Mouse (Mus musculus): ENCODE data around the gene Chchd2. TPM values are rescaled to one million over a fixed set of nuclear protein-coding genes. Genes with fewer than 3 reads are reported as not detected.

Gene Chchd2
- total RNA-seq, 1 experiment from 2014 or later: 898 TPM

- peak; percentile 85 for DNase-seq
Measured at GRCm38 (mm10) chr5:129878946-129879345, 8.3 kb downstream of the Chchd2 start.

- peak; percentile 28 for DNase-seq
Measured at GRCm38 (mm10) chr5:129877731-129878455, 9.4 kb downstream of the Chchd2 start.

- no peak for DNase-seq
Measured at GRCm38 (mm10) chr5:129875098-129875497, 12.2 kb downstream of the Chchd2 start.

DNA sequence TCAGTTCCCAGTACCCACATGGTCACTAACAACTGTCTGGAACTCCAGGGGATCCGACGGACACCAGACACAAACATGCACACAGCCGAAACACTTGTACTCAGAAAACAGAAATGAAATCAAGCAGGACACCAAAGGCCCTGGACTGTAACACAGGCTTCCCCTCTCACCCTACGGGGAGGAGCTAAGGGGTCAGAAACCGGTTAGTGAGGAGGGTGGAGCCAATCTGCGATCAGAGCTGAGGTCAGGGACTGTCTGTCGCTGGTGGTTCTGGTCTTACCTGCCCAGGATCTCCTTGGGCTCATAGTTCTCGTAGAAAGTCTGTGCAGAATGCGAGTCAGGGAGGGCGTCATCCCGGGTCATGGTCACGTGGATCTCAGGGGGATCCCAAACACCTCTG lies 13.3 kb downstream of the Chchd2 start:
- no peak for DNase-seq

DNA sequence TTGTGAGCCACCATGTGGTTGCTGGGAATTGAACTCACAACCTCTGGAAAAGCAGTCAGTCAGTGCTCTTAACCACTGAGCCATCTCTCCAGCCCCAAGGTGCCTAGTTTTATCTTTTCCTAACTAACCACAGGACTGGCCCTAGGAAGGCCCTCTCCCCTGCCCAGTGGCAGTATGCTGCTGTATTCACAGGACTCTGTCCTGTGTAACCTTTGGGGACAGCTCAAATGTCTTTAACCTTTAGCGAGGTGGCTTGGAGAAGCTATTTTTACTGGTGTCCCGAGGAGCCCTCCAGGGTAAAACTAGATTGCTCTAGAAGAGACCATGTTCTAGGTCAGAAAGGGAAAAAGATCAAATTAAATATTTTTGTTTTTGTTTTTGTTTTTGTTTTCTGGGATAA lies 16.0 kb downstream of the Chchd2 start:
- no peak for DNase-seq

DNA sequence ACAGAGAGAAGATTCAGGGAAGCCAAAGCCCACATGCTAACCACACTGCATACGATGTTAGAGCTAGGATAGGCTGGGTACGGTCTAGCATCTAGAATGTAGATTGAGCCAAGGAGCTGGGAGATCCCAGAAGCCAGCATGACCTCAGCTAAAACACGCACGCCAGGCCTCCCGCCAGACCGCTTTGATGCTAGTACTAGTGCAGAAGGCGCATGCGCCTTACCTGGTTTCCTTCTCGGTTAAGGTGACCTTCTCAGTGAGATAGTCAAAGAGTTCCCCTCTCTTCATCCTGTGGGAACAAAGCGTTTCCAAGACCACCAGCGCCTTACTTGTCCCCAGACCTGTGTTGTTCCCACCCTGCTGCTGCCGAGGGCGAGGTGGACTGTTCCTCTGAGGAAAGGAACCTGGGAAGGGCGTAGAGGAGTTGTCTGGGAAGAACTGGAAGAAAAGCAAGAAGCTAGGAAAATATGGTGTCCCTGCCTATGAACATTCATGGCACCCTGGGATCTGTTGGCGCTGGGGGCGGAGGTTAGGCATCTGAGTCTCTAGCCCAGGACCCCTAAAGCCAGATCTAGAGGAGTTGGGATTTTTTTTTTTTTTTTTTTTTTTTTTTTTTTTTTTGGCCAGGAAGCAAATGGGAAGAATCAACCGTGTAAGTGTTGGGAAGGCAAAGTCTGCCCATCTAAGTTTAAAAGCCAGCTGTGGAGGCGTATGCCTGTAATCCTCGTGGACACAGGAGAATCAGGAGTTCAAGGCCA lies 17.9 kb downstream of the Chchd2 start:
- no peak for DNase-seq

DNA sequence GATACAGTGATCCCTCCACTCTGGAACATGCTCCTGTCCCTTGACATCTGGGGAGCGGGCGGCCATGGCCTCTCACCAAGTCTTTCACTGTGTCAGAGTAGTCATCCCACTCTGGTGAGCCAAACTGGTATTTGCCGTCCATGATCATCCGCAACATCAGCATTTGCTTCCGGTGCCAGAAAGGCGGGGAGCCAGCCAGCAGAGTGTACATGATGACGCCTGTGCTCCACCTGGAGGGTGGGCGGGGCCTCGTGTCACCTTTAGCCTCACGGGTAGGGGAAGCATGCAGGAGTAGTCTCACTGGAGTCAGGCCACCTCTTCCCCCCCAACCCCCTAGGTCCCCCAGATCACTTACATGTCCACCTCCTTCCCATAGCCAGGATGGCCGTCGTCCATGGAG lies 21.4 kb downstream of the Chchd2 start:
- no peak for DNase-seq

- peak; percentile 62 for DNase-seq
Measured at GRCm38 (mm10) chr5:129864467-129864866, 22.8 kb downstream of the Chchd2 start.

- DNase-seq: no peak
Measured at GRCm38 (mm10) chr5:129862325-129862724, 24.9 kb downstream of the Chchd2 start.

- DNase-seq: no peak
Measured at GRCm38 (mm10) chr5:129856414-129856813, 30.9 kb downstream of the Chchd2 start.

DNA sequence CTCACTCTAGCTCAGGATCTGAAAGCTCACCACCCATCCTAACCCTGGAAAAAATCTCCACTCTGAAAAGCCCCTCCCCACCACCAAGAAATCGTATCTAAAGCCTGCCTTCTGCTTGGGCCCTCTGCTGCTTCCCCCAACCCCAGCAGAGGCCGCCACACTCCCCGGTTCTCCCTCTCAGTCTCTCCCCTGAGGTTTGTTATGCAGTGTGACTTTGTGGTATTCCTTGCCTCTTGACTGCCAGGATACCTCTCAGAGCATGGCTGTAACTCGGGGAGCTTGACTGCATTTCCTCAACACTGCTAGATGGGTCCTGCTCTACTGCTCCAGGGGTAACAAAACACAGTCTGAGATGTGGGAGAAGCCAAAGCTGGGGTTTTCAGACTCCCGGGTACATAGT lies 32.1 kb downstream of the Chchd2 start:
- DNase-seq: no peak

DNA sequence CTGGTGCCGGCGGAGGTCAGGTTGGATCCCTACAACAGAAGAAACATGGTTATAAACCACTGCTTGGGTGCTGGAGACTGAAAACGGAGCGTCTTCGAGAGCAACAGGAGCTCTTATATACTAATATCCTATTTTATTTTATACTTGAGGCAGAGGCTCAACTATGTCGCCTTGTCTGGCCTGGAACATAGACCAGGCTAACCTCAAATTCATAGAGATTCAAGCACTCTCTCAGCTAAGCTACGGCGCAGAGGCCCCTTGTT lies 39.8 kb downstream of the Chchd2 start:
- DNase-seq: no peak

GRCm38 (mm10) chr5:129846752-129847557 lies 40.3 kb downstream of the Chchd2 start, which contains the start of gene Sumf2:
Gene Sumf2 (plus strand): TSS chr5:129846986.
- DNase-seq: peak; percentile 97

GRCm38 (mm10) chr5:129844848-129845247 lies 42.4 kb downstream of the Chchd2 start:
- no peak for DNase-seq

Other genes starting within 250 kb of the Chchd2 start
- gene Zfp11, start 217.4 kb downstream of the Chchd2 start, total RNA-seq (2021): 4.2 and 5.2 TPM in 2 replicates
- gene Sept14, start 179.0 kb downstream of the Chchd2 start, total RNA-seq (2021): not detected in 2 replicates
- gene Mrps17, start 172.0 kb downstream of the Chchd2 start, total RNA-seq (2021): 96.8 and 110 TPM in 2 replicates
- gene Nipsnap2, start 162.4 kb downstream of the Chchd2 start, total RNA-seq (2021): 117 and 132 TPM in 2 replicates
- gene Psph, start 100.0 kb downstream of the Chchd2 start, total RNA-seq (2021): 18.9 and 20.5 TPM in 2 replicates
- gene Sumf2, start 40.5 kb downstream of the Chchd2 start, total RNA-seq (2021): 45.5 and 58.2 TPM in 2 replicates
- gene Zbed5, start 8.3 kb upstream of the Chchd2 start, total RNA-seq (2021): 1.8 and 2.1 TPM in 2 replicates
- gene Phkg1, start 11.1 kb upstream of the Chchd2 start, total RNA-seq (2021): 3.1 and 3.2 TPM in 2 replicates
- gene Nupr1l, start 21.1 kb upstream of the Chchd2 start, total RNA-seq (2021): 1.9 and 6.0 TPM in 2 replicates
- 27.7 and 30.8 TPM in 2 replicates for gene Vkorc1l1, start 54.5 kb upstream of the Chchd2 start, total RNA-seq (2021)
- 55.0 and 62.3 TPM in 2 replicates for gene Gusb, start 115.6 kb upstream of the Chchd2 start, total RNA-seq (2021)
- gene Asl, start 141.8 kb upstream of the Chchd2 start, total RNA-seq (2021): 116 and 167 TPM in 2 replicates
- 43.9 and 48.0 TPM in 2 replicates for gene Crcp, start 141.8 kb upstream of the Chchd2 start, total RNA-seq (2021)
- 48.5 and 55.1 TPM in 2 replicates for gene Tpst1, start 185.9 kb upstream of the Chchd2 start, total RNA-seq (2021)